Mouse (Mus musculus): ENCODE results near the gene Caml.

DNA sequence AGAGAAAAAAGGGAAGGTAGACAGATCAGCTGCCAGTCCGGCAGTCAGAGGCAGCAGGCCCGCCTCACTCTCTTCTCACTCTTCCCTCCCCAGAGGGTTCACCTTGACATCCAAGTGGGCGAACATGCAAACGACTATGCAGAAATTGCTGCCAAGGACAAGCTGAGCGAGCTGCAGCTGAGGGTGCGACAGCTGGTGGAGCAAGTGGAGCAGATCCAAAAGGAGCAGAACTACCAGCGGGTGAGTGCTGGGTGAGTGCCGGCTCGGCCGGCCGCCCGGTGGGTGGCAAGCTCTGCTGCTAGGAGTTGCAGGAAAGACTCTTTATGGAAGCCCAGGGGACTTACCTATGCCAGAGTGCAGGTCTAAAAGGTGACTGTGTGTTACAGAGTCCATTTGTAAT lies 27.4 kb upstream of the Caml start:
- TF ChIP-seq CTCF (IDR thresholded peaks at IDR 0.05; ENCODE audit: low read depth, low read length) (no peak), POLR2A (IDR thresholded peaks at IDR 0.05; ENCODE audit: borderline replicate concordance, low read depth, low read length) (no peak)

Data from bone marrow macrophage, adult 2 months (primary cell).